Mouse (Mus musculus) liver, embryonic 15.5 days (tissue): ENCODE data around the gene Tln2. TPM values are rescaled to one million over a fixed set of nuclear protein-coding genes. Genes with fewer than 3 reads are reported as not detected.

Source experiments
- ATAC-seq: fragments of 200-750 bp; cut with Nextera tagmentation; 2 replicates; pipeline ENCODE4 v1.8.0; 2017; ENCODE audit warnings: moderate number of reproducible peaks, mild to moderate bottlenecking, moderate library complexity; ENCODE audit not compliant: insufficient read depth
- H3K27ac ChIP-seq: fragments of 300-500 bp; sonication (generic); replicated peaks from 2 replicates; pipeline ENCODE4 v1.5.1; 2015; ENCODE audit warnings: mild to moderate bottlenecking, inconsistent platforms
- H3K27me3 ChIP-seq: fragments of 300-500 bp; sonication (generic); 2 replicates; pipeline ENCODE4 v1.6.1; 2015; ENCODE audit warnings: mild to moderate bottlenecking, inconsistent platforms
- H3K36me3 ChIP-seq: fragments of 300-500 bp; sonication (generic); replicated peaks from 2 replicates; pipeline ENCODE4 v1.6.1; 2015; ENCODE audit warnings: moderate library complexity, mild to moderate bottlenecking, inconsistent platforms
- H3K4me1 ChIP-seq: fragments of 300-500 bp; sonication (generic); replicated peaks from 2 replicates; pipeline ENCODE4 v1.6.1; 2015; ENCODE audit warnings: inconsistent platforms
- H3K4me2 ChIP-seq: fragments of 300-500 bp; sonication (generic); 2 replicates; pipeline ENCODE4 v1.6.1; 2015; ENCODE audit warnings: moderate library complexity, mild to moderate bottlenecking, inconsistent platforms
- H3K4me3 ChIP-seq: fragments of 300-500 bp; sonication (generic); replicated peaks from 2 replicates; pipeline ENCODE4 v1.5.1; 2015; ENCODE audit warnings: mild to moderate bottlenecking, inconsistent platforms
- H3K9ac ChIP-seq: fragments of 300-500 bp; sonication (generic); 2 replicates; pipeline ENCODE4 v1.6.1; 2015; ENCODE audit warnings: moderate library complexity, mild to moderate bottlenecking, inconsistent platforms
- H3K9me3 ChIP-seq: fragments of 300-500 bp; sonication (generic); replicated peaks from 2 replicates; pipeline ENCODE4 v1.6.1; 2016; ENCODE audit warnings: inconsistent platforms
- WGBS: fragments of 180-500 bp; shearing (Covaris S2); methylation state at CpG from one replicate; pipeline ENCODE4 v1.1.7; 2015; ENCODE audit warnings: mixed read lengths; ENCODE audit not compliant: insufficient replicate concordance; 5-methylcytosine and 5-hydroxymethylcytosine counted together
- polyA plus RNA-seq: library from polyadenylated mRNA; unstranded; fragments of >200 nt; fragmentation: Nextera tagmentation; extraction: Ambion mirVana; gene quantifications from 2 replicates; pipeline ENCODE4 v1.2.1, GENCODE M21; 2015

Tln2 gene
- polyA plus RNA-seq, 1 experiment from 2014 or later = 2.7 TPM

GRCm38 (mm10) chr9:67544783-67545182, 14.7 kb downstream of the Tln2 start:
- ATAC-seq = no peak

GRCm38 (mm10) chr9:67541948-67542347, 17.6 kb downstream of the Tln2 start:
- WGBS = 71% methylated on average over 8 of the region's 8 CpGs

More at GRCm38 (mm10) chr9:67544783-67545182, 14.7 kb downstream of the Tln2 start:
- Histone ChIP-seq H3K4me3 (no peak overlapping the region), H3K4me1 (no peaks in the 10 kb centered on the region), H3K4me2 (no peak overlapping the region), H3K27me3 (no peaks in the 10 kb centered on the region), H3K27ac (no peak overlapping the region), H3K9ac (no peak overlapping the region), H3K36me3 (no peaks in the 10 kb centered on the region), H3K9me3 (no peaks in the 10 kb centered on the region)
- WGBS = 54% methylated on average over 7 of the region's 7 CpGs

GRCm38 (mm10) chr9:67539776-67540706, 19.5 kb downstream of the Tln2 start:
- H3K4me2 ChIP-seq = no peak overlapping the region
- 47% methylated on average over 17 of the region's 17 CpGs for WGBS
- no peak for ATAC-seq

More at GRCm38 (mm10) chr9:67541948-67542347, 17.6 kb downstream of the Tln2 start:
- H3K27ac ChIP-seq = no peak overlapping the region
- no peaks in the 10 kb centered on the region for H3K36me3 ChIP-seq
- no peaks in the 10 kb centered on the region for H3K4me1 ChIP-seq
- H3K9me3 ChIP-seq = no peaks in the 10 kb centered on the region
- no peak overlapping the region for H3K4me2 ChIP-seq
- H3K4me3 ChIP-seq = no peak overlapping the region
- H3K27me3 ChIP-seq = no peaks in the 10 kb centered on the region
- H3K9ac ChIP-seq = no peak overlapping the region
- no peak for ATAC-seq

GRCm38 (mm10) chr9:67534420-67534819, 25.1 kb downstream of the Tln2 start:
- no peak overlapping the region for H3K4me2 ChIP-seq
- H3K4me3 ChIP-seq = no peak overlapping the region
- H3K27me3 ChIP-seq = no peaks in the 10 kb centered on the region
- H3K9ac ChIP-seq = no peak overlapping the region
- H3K27ac ChIP-seq = no peak overlapping the region
- 42% methylated on average over 7 of the region's 7 CpGs for WGBS
- no peaks in the 10 kb centered on the region for H3K36me3 ChIP-seq
- no peaks in the 10 kb centered on the region for H3K4me1 ChIP-seq
- no peak for ATAC-seq
- no peaks in the 10 kb centered on the region for H3K9me3 ChIP-seq

More at GRCm38 (mm10) chr9:67539776-67540706, 19.5 kb downstream of the Tln2 start:
- Histone ChIP-seq H3K4me1 (no peaks in the 10 kb centered on the region), H3K4me3 (no peak overlapping the region), H3K27me3 (no peaks in the 10 kb centered on the region), H3K27ac (no peak overlapping the region), H3K9me3 (no peaks in the 10 kb centered on the region), H3K9ac (no peak overlapping the region), H3K36me3 (no peaks in the 10 kb centered on the region)

- Histone ChIP-seq H3K4me1 (no peaks in the 10 kb centered on the region), H3K27ac (no peak overlapping the region), H3K27me3 (no peaks in the 10 kb centered on the region), H3K36me3 (no peaks in the 10 kb centered on the region), H3K4me2 (no peak overlapping the region), H3K4me3 (no peak overlapping the region), H3K9ac (no peak overlapping the region), H3K9me3 (no peaks in the 10 kb centered on the region)
- 43% methylated on average over 5 of the region's 5 CpGs for WGBS
- ATAC-seq = no peak
Measured at GRCm38 (mm10) chr9:67533260-67533659, 26.2 kb downstream of the Tln2 start.

- no peak overlapping the region for H3K4me3 ChIP-seq
- WGBS = 55% methylated on average over 1 of the region's 1 CpGs
- H3K4me2 ChIP-seq = no peak overlapping the region
- no peak for ATAC-seq
- H3K27ac ChIP-seq = no peak overlapping the region
- H3K27me3 ChIP-seq = no peaks in the 10 kb centered on the region
- no peaks in the 10 kb centered on the region for H3K36me3 ChIP-seq
- H3K9ac ChIP-seq = no peak overlapping the region
- no peaks in the 10 kb centered on the region for H3K9me3 ChIP-seq
- H3K4me1 ChIP-seq = no peaks in the 10 kb centered on the region
Measured at GRCm38 (mm10) chr9:67532631-67533030, 26.9 kb downstream of the Tln2 start.

- no peaks in the 10 kb centered on the region for H3K4me1 ChIP-seq
- no peak overlapping the region for H3K9ac ChIP-seq
- no peaks in the 10 kb centered on the region for H3K27me3 ChIP-seq
- H3K9me3 ChIP-seq = no peaks in the 10 kb centered on the region
- WGBS = 62% methylated on average over 5 of the region's 5 CpGs
- ATAC-seq = no peak
- H3K4me2 ChIP-seq = no peak overlapping the region
- no peak overlapping the region for H3K27ac ChIP-seq
- H3K4me3 ChIP-seq = no peak overlapping the region
- no peaks in the 10 kb centered on the region for H3K36me3 ChIP-seq
Measured at GRCm38 (mm10) chr9:67529600-67529999, 29.9 kb downstream of the Tln2 start.

- 74% methylated on average over 2 of the region's 2 CpGs for WGBS
Measured at GRCm38 (mm10) chr9:67527726-67528125, 31.8 kb downstream of the Tln2 start.

GRCm38 (mm10) chr9:67521736-67522135, 37.8 kb downstream of the Tln2 start:
- Histone ChIP-seq H3K27ac (no peak overlapping the region), H3K27me3 (no peaks in the 10 kb centered on the region), H3K36me3 (no peaks in the 10 kb centered on the region), H3K4me2 (no peak overlapping the region), H3K9ac (no peak overlapping the region), H3K4me3 (no peak overlapping the region), H3K4me1 (no peaks in the 10 kb centered on the region), H3K9me3 (no peaks in the 10 kb centered on the region)
- ATAC-seq = no peak
- WGBS = 44% methylated on average over 4 of the region's 4 CpGs

More at GRCm38 (mm10) chr9:67527726-67528125, 31.8 kb downstream of the Tln2 start:
- no peak overlapping the region for H3K4me3 ChIP-seq
- H3K9me3 ChIP-seq = no peaks in the 10 kb centered on the region
- H3K27ac ChIP-seq = no peak overlapping the region
- ATAC-seq = no peak
- H3K9ac ChIP-seq = no peak overlapping the region
- H3K4me2 ChIP-seq = no peak overlapping the region
- H3K27me3 ChIP-seq = no peaks in the 10 kb centered on the region
- no peaks in the 10 kb centered on the region for H3K4me1 ChIP-seq
- no peaks in the 10 kb centered on the region for H3K36me3 ChIP-seq

- H3K27ac ChIP-seq = no peak overlapping the region
- ATAC-seq = no peak
- no peaks in the 10 kb centered on the region for H3K27me3 ChIP-seq
Measured at GRCm38 (mm10) chr9:67509510-67509909, 50.0 kb downstream of the Tln2 start.

GRCm38 (mm10) chr9:67504669-67505260, 54.7 kb downstream of the Tln2 start:
- H3K4me2 ChIP-seq = no peak overlapping the region
- no peak for ATAC-seq

More at GRCm38 (mm10) chr9:67509510-67509909, 50.0 kb downstream of the Tln2 start:
- no peaks in the 10 kb centered on the region for H3K4me1 ChIP-seq
- no peaks in the 10 kb centered on the region for H3K9me3 ChIP-seq
- H3K36me3 ChIP-seq = no peaks in the 10 kb centered on the region
- H3K9ac ChIP-seq = no peak overlapping the region
- H3K4me2 ChIP-seq = no peak overlapping the region
- H3K4me3 ChIP-seq = no peak overlapping the region
- WGBS = 24% methylated on average over 3 of the region's 3 CpGs

More at GRCm38 (mm10) chr9:67504669-67505260, 54.7 kb downstream of the Tln2 start:
- Histone ChIP-seq H3K36me3 (no peaks in the 10 kb centered on the region), H3K9me3 (no peaks in the 10 kb centered on the region), H3K9ac (no peak overlapping the region), H3K4me1 (no peaks in the 10 kb centered on the region), H3K4me3 (no peak overlapping the region), H3K27me3 (no peaks in the 10 kb centered on the region), H3K27ac (no peak overlapping the region)
- WGBS = 67% methylated on average over 8 of the region's 8 CpGs
